Mouse (Mus musculus) testis, adult 2 months (tissue): Measurements from ENCODE around the gene Ikbke.

ENCODE experiments used
- CTCF ChIP-seq: fragments of 200-500 bp; IDR thresholded peaks from 2 replicates; pipeline ENCODE4 v1.5.1; 2012; ENCODE audit warnings: low read depth, mild to moderate bottlenecking, inconsistent platforms, low read length, moderate library complexity; ENCODE audit not compliant: control insufficient read depth, insufficient read depth, insufficient replicate concordance
- POLR2A ChIP-seq: fragments of 200-500 bp; IDR thresholded peaks from 2 replicates; pipeline ENCODE4 v1.6.1; 2012; ENCODE audit warnings: low read depth, mild to moderate bottlenecking, inconsistent platforms, low read length, moderate library complexity; ENCODE audit not compliant: control insufficient read depth

GRCm38 (mm10) chr1:131236077-131236476, 43.3 kb downstream of the Ikbke start:
- no peak for TF ChIP-seq POLR2A
- no peak for TF ChIP-seq CTCF
